Mouse (Mus musculus) limb, embryonic 15.5 days (tissue): ENCODE results near the gene Rgs19. TPM values are rescaled to one million over a fixed set of nuclear protein-coding genes. Genes with fewer than 3 reads are reported as not detected.

ENCODE experiments used
- ATAC-seq: fragments of 200-750 bp; cut with Nextera tagmentation; 2 replicates; pipeline ENCODE4 v1.8.0; 2017; ENCODE audit warnings: low read depth, moderate TSS enrichment; ENCODE audit not compliant: insufficient number of reproducible peaks, low FRiP score, low TSS enrichment
- H3K27ac ChIP-seq: fragments of 300-500 bp; sonication (generic); 2 replicates; pipeline ENCODE4 v1.5.1; 2015; ENCODE audit warnings: moderate library complexity, mild to moderate bottlenecking, inconsistent platforms
- H3K27me3 ChIP-seq: fragments of 300-500 bp; sonication (generic); 2 replicates; pipeline ENCODE4 v1.6.1; 2015; ENCODE audit warnings: inconsistent platforms
- H3K36me3 ChIP-seq: fragments of 300-500 bp; sonication (generic); 2 replicates; pipeline ENCODE4 v1.6.1; 2015; ENCODE audit warnings: inconsistent platforms
- H3K4me1 ChIP-seq: fragments of 300-500 bp; sonication (generic); 2 replicates; pipeline ENCODE4 v1.6.1; 2015; ENCODE audit warnings: inconsistent platforms
- H3K4me2 ChIP-seq: fragments of 300-500 bp; sonication (generic); 2 replicates; pipeline ENCODE4 v1.6.1; 2015; ENCODE audit warnings: mild to moderate bottlenecking, inconsistent platforms
- H3K4me3 ChIP-seq: fragments of 300-500 bp; sonication (generic); 2 replicates; pipeline ENCODE4 v1.5.1; 2015; ENCODE audit warnings: mild to moderate bottlenecking, inconsistent platforms
- H3K9ac ChIP-seq: fragments of 300-500 bp; sonication (generic); 2 replicates; pipeline ENCODE4 v1.6.1; 2015; ENCODE audit warnings: inconsistent platforms
- H3K9me3 ChIP-seq: fragments of 300-500 bp; sonication (generic); 2 replicates; pipeline ENCODE4 v1.6.1; 2016; ENCODE audit warnings: inconsistent platforms
- WGBS: fragments of 180-500 bp; shearing (Covaris S2); methylation state at CpG from one replicate; pipeline ENCODE4 v1.1.7; 2015; 5-methylcytosine and 5-hydroxymethylcytosine counted together
- polyA plus RNA-seq: library from polyadenylated mRNA; unstranded; fragments of >200 nt; fragmentation: Nextera tagmentation; extraction: Ambion mirVana; gene quantifications from 2 replicates; pipeline ENCODE4 v1.2.1, GENCODE M21; 2015

The Rgs19 gene
- 72.9 and 84.0 TPM in 2 replicates for polyA plus RNA-seq

DNA sequence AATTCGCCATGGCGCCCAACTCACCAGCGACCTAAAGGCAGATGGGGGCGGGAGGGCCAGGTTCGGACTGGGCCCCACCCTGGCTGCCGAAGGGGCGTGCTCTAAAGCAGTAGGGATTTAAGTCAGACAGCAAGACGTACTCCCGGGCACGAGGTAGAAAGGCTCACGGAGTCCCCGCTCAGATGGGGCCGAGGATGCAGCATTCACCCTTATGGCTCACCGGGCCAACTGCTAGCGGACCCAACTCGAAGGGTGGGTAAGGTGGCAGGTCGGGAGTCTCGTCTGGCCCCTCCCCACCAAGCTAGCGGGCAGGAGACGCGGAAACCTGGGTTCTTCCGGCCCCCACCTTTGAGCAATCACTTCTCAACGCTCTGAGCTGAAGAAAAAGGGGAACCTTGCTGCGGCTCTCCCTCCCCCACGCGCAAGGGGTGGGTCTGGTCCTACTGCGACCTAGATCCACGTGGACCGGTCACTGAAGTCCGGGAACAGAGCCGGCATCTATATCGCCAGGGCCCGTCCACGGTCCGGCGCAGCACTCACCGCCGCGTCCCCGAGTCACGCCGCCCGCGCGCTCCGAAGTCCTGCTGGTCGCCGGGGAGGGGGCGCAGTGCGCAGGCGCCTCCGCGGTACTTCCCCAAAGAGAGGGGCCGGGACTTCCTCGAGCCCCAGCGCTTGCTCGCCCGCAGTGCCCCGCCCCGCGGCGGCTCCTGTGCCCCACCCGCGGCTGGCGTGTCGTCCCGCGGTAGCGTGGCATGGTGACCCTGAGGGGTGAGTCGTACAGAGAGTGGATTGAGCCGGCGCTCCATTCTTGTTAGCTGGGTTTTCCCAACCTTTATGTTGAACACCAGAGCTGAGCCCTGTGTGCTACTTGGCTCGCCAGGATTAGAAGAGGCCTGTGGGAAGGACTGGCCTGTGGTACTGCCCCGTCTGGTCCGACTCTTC is at the start of gene Rgs19:
Gene Rgs19 (minus strand): TSS at position 639 of the 942 bp plus-strand sequence.
- peak within 1 kb of the TSS; percentile 80 for H3K27ac ChIP-seq
- H3K4me3 ChIP-seq, result peak within 1 kb of the TSS; percentile 75
- WGBS, result under 1% methylated on average over 67 of the region's 75 CpGs
- H3K4me1 ChIP-seq, result peaks cover 27% of the 10 kb centered on the region
- H3K9ac ChIP-seq, result peak within 1 kb of the TSS; percentile 61
- peaks cover 20% of the 10 kb centered on the region for H3K36me3 ChIP-seq
- no peaks in the 10 kb centered on the region for H3K9me3 ChIP-seq
- ATAC-seq, result peak; percentile 81
- no peaks in the 10 kb centered on the region for H3K27me3 ChIP-seq
- H3K4me2 ChIP-seq, result peak within 1 kb of the TSS; percentile 81

DNA sequence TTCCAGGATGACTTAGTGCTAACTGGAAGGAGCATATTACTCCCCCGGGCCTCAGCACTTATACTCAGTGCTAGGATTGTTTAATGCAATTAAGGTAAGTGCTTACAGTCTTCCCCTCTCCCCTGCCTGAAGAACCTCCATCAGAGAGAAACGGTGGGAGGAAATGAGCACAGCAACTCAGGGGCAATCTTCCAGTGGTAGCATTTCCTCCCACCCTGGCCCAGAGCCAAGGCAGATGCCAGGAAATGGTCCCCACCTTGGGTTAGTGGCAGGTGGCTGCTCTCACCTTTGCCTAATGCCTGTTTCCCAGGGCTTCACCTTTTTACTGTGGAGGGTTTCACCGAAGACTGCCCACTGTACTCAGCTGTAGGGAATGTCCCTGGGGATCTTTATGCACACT is 36.3 kb upstream of the Rgs19 start:
- Histone ChIP-seq H3K27me3 (no peaks in the 10 kb centered on the region), H3K4me2 (no peak overlapping the region), H3K27ac (no peak overlapping the region), H3K9me3 (no peaks in the 10 kb centered on the region), H3K36me3 (no peaks in the 10 kb centered on the region), H3K9ac (no peak overlapping the region), H3K4me1 (no peaks in the 10 kb centered on the region), H3K4me3 (no peak overlapping the region)
- no peak for ATAC-seq
- 47% methylated on average over 3 of the region's 3 CpGs for WGBS

DNA sequence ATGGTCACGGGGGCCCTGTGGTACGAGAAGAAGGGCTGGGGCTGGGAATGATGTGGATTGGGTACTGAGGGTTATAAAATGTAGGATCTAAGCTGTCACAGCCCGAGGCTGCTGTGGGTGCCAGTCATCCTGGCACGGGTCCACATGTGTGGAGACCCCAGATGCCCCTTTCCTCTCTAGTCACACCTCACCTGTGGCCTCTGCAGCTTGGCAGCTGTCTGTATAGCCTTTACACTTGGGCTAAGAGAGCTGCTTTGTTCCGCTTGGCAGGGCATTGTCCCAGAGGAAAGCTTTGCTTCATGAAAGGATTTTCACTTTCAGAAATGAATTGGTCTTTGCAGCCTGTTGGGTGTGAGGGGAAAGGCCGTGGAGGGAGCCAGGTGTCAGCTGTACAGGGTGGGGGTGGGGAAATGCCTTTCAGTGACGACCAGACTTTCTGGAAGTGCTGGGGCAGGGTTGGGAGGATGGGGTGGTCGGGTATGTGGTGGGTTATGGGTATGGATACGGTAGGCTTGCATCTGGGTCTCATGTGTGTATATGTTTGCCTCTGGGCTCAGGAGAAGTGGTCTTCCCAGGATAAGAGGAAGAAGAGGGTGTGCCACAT is 34.0 kb upstream of the Rgs19 start:
- Histone ChIP-seq H3K4me1 (no peaks in the 10 kb centered on the region), H3K27me3 (no peaks in the 10 kb centered on the region), H3K9me3 (no peaks in the 10 kb centered on the region), H3K4me2 (no peak overlapping the region), H3K36me3 (no peaks in the 10 kb centered on the region), H3K4me3 (no peak overlapping the region), H3K27ac (no peak overlapping the region), H3K9ac (no peak overlapping the region)
- 0 out of 2 replicates have a peak, but pooled peaks have one; percentile 37 for ATAC-seq
- 41% methylated on average over 9 of the region's 9 CpGs for WGBS

DNA sequence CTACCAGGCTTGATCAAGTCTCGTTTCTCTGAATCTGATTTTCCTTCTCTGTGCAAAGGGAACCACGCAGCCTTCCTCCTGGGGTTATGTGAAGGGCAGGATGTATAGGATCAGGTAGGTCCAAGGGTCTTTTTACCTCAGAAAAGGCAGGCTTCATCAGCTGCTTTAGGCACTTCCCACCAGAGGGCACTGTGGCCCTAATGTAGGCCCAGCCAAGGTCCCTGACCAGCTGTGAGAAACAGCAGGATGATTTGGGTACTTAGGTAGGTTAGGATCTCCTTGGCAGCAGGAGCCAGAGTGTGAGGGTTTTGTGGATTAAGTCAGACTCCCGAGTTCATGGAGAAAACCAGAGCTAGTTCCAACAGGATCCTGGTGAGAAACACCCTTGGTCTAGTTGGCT is 28.4 kb upstream of the Rgs19 start:
- Histone ChIP-seq H3K4me1 (no peaks in the 10 kb centered on the region), H3K27ac (no peak overlapping the region), H3K27me3 (no peaks in the 10 kb centered on the region), H3K4me2 (no peak overlapping the region), H3K9me3 (no peaks in the 10 kb centered on the region), H3K4me3 (no peak overlapping the region), H3K36me3 (no peaks in the 10 kb centered on the region), H3K9ac (no peak overlapping the region)
- no peak for ATAC-seq
- WGBS, result 10% methylated on average over 3 of the region's 3 CpGs

DNA sequence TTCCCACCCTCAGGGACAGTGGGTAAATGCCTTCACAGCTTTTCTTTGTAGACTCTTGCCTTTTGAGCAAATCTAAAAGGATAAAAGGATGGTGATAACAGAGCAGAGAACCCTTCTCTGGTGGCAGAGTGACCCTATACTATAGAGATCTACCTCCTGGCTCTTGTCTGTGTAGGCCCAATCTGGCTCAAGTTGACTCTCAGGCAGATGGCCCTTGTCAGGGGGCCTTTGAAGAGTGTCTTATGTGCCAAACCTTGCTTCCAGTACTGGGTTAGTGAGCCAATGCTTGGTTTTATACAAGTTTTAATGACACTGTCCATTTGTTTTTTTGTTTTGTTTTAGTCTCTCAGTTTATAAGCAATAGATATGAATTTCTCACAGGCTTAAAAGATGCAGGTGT is 27.4 kb upstream of the Rgs19 start:
- no peak overlapping the region for H3K4me3 ChIP-seq
- no peak for ATAC-seq
- H3K36me3 ChIP-seq, result no peaks in the 10 kb centered on the region
- H3K4me1 ChIP-seq, result no peaks in the 10 kb centered on the region
- no peaks in the 10 kb centered on the region for H3K9me3 ChIP-seq
- no peak overlapping the region for H3K4me2 ChIP-seq
- H3K27me3 ChIP-seq, result no peaks in the 10 kb centered on the region
- H3K27ac ChIP-seq, result no peak overlapping the region
- H3K9ac ChIP-seq, result no peak overlapping the region

DNA sequence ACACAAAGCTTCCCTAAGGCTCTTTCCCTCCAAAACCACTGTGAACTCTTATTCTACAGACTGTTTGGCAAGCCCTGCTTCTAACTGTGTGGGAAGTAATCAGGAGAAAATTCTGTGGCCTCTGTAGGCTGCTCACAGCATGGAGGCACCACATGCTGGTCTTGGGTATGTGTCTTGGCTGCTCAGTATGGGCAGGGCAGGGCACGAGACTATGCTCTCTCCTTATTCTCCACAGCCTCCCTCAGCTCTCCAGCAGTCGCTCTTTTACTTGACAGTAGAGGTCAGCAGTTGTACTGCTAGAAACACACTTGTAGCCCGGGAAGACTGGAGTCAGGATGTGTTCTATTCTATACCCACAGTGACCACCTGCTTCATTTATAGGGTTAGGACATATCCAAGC is 26.3 kb upstream of the Rgs19 start:
- no peak overlapping the region for H3K4me2 ChIP-seq
- no peak overlapping the region for H3K9ac ChIP-seq
- H3K27me3 ChIP-seq, result no peaks in the 10 kb centered on the region
- H3K27ac ChIP-seq, result no peak overlapping the region
- WGBS, result 30% methylated on average over 3 of the region's 3 CpGs
- H3K9me3 ChIP-seq, result no peaks in the 10 kb centered on the region
- ATAC-seq, result no peak
- no peaks in the 10 kb centered on the region for H3K36me3 ChIP-seq
- no peak overlapping the region for H3K4me3 ChIP-seq
- H3K4me1 ChIP-seq, result peaks cover 1% of the 10 kb centered on the region; the same call in 1 of the 2 replicates

DNA sequence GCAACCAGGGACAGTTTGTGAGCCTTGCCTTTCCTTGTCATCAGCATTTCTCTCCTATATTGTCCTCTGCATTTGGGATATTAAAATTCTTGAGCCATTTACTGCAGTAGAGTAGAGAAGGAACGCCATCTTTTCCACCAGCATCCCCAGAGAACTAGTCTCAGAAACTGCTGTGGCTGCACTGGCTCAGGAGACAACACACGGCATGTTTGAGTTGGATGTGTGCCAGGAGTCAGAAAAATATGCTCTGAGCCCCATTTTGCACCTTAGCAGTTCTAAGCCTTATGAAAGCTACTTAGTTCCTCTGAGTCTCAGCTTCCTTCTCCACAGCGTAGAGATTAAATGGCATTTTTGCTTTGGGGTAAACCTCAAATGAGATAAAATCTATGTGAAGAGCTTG is 23.2 kb upstream of the Rgs19 start:
- Histone ChIP-seq H3K9ac (no peak overlapping the region), H3K9me3 (no peaks in the 10 kb centered on the region), H3K4me2 (no peak overlapping the region), H3K4me3 (no peak overlapping the region), H3K4me1 (peaks cover 4% of the 10 kb centered on the region; the same call in 1 of the 2 replicates), H3K27me3 (no peaks in the 10 kb centered on the region), H3K27ac (no peak overlapping the region), H3K36me3 (no peaks in the 10 kb centered on the region)
- no peak for ATAC-seq
- 33% methylated on average over 3 of the region's 3 CpGs for WGBS

DNA sequence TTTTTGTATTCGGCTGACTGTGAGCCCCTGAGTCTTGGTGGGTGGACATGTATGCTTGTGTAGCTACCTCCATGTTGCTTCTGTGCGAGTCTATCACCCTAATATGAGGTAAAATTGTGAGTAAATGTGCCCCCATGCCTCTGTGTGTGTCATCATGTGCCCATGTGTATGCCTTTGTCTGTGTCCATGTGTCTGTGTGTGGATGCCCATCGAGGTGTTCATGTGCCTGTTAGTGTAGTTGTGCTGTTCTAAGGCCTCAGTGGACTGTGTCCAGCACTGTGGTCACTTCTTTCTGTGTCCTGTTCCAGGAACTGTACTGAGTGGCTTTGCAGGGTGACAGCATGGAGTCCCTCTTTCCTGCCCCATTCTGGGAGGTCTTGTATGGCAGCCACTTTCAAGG is 21.6 kb upstream of the Rgs19 start:
- Histone ChIP-seq H3K4me3 (no peak overlapping the region), H3K27ac (no peak overlapping the region), H3K9ac (no peak overlapping the region), H3K4me1 (peaks cover 4% of the 10 kb centered on the region; the same call in 1 of the 2 replicates), H3K36me3 (no peaks in the 10 kb centered on the region), H3K4me2 (no peak overlapping the region), H3K27me3 (no peaks in the 10 kb centered on the region), H3K9me3 (no peaks in the 10 kb centered on the region)
- no peak for ATAC-seq
- 72% methylated on average over 3 of the region's 3 CpGs for WGBS

DNA sequence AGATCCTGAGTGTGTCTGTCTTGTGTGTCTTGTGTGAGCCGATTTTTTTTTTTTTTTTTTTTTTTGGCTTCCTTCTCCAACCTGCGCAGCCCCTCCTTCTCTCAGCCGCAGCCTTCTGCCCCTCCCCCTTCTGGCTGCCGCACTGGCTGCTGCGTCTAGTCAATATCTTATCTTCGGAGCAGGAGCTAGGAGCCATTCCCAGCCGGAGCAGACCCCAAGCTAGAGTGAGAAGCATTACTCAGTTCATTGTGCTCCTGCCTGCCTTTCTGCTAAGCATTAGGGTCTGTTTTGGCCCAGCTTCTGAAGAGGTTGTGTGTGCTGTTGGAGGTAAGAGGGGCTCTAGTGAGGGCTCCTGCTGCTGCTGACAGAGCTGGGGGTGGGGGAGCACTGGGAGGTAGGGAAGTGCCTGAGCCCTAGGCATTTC is 21.1 kb upstream of the Rgs19 start, which contains the start of gene Oprl1:
Gene Oprl1 (plus strand): TSS at position 114 of the 424 bp plus-strand sequence.
- ATAC-seq, result no peak
- H3K4me2 ChIP-seq, result 0 out of 2 replicates have a peak within 1 kb of the TSS, but pooled peaks have one; percentile 21
- 4% methylated on average over 7 of the region's 7 CpGs for WGBS
- no peaks in the 10 kb centered on the region for H3K9me3 ChIP-seq
- H3K9ac ChIP-seq, result no peak within 1 kb of the TSS
- H3K4me1 ChIP-seq, result peaks cover 4% of the 10 kb centered on the region; the same call in 1 of the 2 replicates
- H3K4me3 ChIP-seq, result no peak within 1 kb of the TSS
- H3K27me3 ChIP-seq, result no peaks in the 10 kb centered on the region
- H3K36me3 ChIP-seq, result no peaks in the 10 kb centered on the region
- H3K27ac ChIP-seq, result no peak within 1 kb of the TSS

DNA sequence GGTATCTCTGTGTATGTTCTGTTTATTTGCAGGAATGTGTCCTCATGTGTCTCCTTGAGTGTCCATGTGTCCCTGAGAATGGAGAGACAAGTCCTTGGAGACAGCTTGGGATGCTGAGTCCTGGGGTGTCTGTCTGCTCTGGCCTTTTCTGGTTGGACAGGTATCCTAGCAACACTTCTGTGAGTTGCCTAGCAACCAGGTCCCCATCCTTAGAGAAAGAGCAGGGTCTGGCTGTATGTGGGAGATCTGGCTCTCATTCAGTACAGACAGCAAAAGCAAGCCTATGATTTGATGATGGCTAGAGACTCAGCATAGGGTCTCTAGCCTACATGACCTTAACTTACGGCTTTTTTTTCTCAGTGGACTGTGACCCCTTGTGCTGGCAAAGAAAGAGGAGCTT is 20.0 kb upstream of the Rgs19 start:
- Histone ChIP-seq H3K27me3 (no peaks in the 10 kb centered on the region), H3K9me3 (no peaks in the 10 kb centered on the region), H3K4me3 (no peak overlapping the region), H3K9ac (no peak overlapping the region), H3K4me1 (peaks cover 4% of the 10 kb centered on the region; the same call in 1 of the 2 replicates), H3K4me2 (no peak overlapping the region), H3K36me3 (no peaks in the 10 kb centered on the region), H3K27ac (no peak overlapping the region)
- no peak for ATAC-seq
- WGBS, result 81% methylated on average over 1 of the region's 1 CpGs

DNA sequence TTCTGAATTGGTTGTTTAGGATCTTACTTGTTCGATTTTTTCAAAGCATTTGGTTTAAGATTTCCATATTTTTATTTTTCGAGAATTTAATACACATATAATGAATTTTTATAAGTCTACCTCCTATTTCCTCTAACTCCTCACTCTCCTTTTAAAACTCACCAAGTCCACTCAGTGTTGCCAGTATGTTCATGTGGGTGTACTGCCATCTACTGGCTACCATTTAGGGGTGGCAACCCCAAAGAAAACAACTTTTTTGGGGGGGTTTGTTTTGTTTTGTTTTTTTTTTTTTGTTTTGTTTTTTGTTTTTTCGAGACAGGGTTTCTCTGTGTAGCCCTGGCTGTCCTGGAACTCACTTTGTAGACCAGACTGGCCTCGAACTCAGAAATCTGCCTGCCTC is 12.9 kb upstream of the Rgs19 start:
- Histone ChIP-seq H3K4me1 (no peaks in the 10 kb centered on the region), H3K9ac (no peak overlapping the region), H3K4me2 (no peak overlapping the region), H3K9me3 (no peaks in the 10 kb centered on the region), H3K36me3 (no peaks in the 10 kb centered on the region), H3K4me3 (no peak overlapping the region), H3K27me3 (no peaks in the 10 kb centered on the region), H3K27ac (no peak overlapping the region)
- ATAC-seq, result no peak
- 49% methylated on average over 4 of the region's 4 CpGs for WGBS

DNA sequence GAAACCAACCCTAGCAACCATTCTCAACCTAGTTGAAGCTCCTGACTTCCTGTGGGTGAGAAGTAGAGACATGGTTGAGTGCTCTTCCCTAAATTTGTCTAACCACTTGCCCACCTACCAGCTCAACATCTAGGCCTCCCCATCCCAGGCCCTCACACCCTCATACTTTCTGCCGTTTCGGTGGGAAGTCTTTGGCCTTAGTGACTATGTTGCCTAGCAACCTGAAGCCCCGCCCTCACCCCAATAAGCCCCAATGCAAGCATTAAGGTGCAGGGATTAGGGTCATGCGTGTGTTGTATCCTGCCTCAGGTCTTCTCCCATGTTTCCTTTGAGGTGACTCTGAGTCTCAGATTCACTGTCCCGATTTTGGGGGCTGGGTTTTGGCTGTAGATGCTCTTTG is 4.5 kb upstream of the Rgs19 start, which contains the start of gene Lkaaear1:
Gene Lkaaear1 (minus strand): TSS at position 202 of the 400 bp plus-strand sequence.
- Histone ChIP-seq H3K9me3 (no peaks in the 10 kb centered on the region), H3K36me3 (no peaks in the 10 kb centered on the region), H3K27ac (no peak within 1 kb of the TSS), H3K4me1 (0 out of 2 replicates have a peak, but pooled peaks cover 4% of the 10 kb centered on the region), H3K27me3 (no peaks in the 10 kb centered on the region), H3K4me3 (no peak within 1 kb of the TSS), H3K4me2 (no peak within 1 kb of the TSS), H3K9ac (no peak within 1 kb of the TSS)
- ATAC-seq, result no peak
- 46% methylated on average over 5 of the region's 5 CpGs for WGBS
